Mouse (Mus musculus): ENCODE data around the gene Triml2.

Gene Triml2

DNA sequence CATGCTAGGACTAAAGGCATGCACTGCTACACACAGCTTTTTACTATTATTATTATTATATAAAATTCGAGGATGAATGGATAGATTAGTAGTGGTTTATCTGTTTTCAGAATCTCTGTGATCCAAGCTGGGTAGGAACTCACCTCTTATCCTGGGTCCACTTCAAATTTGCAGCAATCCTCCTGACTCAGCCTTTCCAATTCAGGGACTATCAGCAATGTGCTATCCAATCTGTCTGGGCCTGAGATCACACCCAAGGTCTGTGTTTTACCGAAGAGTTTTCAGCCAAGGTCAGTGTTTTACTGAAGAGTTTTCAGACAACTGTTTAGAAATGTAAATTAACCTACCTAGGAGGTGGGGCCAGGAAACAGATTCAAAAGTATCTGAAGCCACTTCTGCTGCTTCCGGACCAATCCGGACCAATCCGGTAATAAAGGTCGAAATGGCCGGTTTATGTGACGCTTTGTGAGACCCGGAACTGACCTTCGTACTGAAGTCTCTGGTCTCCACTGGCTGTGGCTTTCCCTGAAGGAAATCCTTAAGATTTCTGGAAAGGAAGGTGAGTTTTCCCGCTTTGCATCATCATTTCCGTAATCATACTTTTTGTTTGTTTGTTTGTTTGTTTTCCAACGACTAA is at the start of gene Triml2:
Gene Triml2, plus strand, starts transcription at position 488 of the 637 bp plus-strand sequence.
- CTCF ChIA-PET, result no interaction called here

DNA sequence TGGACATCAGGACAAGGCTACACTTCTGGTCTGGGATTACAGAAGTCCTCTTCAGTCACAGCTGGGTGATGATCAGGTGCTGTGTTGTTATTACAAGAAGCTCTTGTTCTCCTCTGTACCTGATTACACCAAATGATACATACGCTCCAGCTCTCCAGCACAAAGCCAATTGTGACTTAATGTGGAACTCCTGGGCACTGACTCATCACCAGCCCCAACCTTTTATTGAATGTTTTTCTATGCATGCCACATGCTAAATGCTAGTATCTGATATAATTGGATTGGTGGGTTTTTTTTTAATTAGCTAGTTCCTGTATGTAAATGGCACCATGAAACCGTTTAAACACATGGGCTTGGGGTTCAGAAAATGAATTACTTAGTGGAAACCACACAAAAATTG is 39.0 kb upstream of the Triml2 start, which contains the start of gene Triml1:
Gene Triml1, minus strand, starts transcription at position 101 of the 400 bp plus-strand sequence.
- CTCF ChIA-PET, result no interaction called here

DNA sequence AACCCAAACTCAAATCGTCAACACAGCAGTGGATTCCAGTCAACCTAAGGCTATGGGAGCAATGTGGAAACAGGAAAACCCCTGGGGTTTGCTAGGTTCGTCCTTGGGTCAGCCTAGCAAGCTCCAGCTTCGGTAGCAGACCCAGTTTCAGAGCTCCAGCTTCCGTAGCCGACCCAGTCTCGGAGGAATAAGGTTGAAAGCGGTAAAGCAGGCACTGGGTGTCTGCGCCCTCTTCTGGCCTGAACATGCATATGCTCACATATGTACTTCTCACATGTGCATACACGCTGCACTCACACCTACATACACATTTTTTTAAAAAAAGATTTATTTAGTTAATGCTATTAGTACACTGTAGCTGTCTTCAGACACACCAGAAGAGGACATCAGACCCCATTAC is 31.0 kb upstream of the Triml2 start:
- CTCF ChIA-PET, result no interaction called here

DNA sequence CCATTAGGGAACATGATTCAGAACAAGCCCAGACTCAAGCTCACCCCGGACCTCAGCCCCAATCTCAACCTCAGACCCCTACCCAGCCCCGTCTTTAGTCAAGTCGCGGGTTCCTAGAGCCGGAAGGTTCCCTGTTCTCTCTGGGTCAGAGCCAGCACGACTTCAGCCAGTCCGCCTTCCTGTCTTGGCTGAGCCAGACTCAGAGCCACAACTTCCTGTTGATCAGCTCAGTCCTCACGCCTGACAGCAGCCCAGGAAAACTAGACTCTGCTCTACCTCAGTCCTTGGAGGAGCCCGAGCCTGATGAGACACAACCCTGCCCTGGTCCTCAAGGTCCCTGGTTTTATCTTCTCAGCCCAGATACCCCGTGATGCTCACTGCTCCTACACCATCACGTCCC is 17.1 kb upstream of the Triml2 start:
- CTCF ChIA-PET, result no interaction called here

DNA sequence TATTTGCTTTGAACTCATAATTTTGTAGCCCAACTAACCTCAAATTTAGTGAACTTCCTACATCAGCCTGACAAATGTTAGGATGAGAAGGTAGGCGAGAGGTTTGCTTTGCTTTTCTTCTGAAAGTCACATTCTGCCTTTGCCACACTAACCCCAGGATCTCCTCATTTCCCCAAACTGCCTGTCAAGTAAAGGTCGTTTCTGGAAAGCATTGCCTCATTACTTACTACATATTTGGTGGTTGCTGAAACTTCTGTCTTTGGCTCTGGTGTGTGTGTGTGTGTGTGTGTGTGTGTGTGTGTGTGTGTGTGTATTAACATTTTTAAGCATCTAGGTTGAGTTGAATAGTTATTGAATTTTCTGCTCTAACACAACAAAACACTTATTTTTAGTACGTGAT is 15.9 kb upstream of the Triml2 start:
- CTCF ChIA-PET, result no interaction called here

DNA sequence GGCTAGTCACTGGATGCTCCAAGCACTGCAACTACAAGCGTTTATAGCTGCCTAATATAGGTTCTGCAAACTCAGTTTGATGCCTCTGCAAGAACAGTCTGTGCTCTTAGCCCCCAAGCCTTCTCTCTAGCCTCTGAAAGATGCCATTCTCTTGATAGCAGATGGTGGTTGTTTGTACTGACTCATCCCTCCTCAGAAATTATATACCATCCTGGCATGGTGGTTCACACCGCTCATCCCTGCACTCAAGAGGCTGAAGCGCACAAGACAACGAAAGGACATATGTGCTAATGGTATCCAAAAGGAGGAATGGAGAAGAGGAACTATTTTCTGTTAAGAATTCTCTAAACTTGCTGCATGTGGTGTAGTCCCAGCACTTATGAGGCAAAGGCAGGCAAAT is 12.3 kb upstream of the Triml2 start:
- CTCF ChIA-PET, result no interaction called here

DNA sequence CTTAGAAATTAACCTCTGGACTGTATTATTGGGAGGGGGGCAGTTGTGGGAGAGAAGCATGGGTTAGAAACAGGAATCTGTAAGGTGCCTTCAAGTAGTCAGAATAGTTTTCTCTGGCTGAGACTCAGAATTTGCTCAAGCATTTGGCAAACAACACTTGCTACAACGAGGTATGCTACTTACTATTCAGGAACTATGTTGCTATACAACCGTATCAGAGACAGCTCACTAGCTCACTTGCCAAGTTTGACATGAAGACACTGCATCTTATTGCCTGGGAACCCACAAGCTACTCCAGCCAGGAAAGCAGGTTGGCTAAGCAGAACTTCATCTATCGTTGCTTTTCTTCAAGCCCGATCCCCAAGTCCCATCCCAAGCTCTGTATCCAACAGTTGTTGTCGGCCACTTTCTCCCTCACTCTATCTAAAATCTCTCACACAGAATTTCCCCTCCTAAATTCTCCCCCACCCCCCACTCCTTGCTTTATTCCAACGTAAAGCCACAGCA is 11.0 kb upstream of the Triml2 start:
- CTCF ChIA-PET, result no interaction called here

DNA sequence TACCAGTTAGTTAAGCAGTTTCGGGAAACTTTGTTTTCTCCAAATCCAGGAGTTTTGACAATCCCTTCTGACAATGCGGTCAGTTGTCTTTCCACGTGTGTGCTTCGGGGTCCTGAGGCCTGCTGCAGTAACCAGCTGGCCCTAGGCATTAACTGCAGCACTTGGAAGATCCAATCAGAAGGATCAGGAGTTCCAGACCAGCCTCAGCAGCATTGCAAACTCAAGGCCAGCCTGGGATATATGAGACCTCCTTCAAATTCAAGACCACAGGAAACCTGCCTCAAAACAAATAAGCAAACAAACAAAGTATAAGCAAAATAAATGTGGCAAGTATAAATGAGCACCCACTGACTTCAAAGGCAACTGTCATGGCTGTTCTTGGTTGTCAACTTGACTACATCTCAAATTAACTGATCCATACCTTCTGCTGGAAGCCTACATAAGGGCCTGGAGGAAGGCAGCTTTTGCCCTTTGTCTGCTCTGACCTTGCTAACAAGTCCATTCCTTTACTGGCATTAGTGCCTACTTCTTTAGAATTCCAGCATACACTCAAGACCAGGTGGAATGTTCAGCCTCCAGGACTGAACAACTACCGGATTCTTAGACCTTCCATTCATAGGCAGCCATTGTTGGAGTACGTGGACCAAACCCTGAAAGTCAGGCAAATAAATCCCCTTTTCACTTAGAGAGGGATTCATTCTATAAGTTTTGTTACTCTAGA is 3.4 kb upstream of the Triml2 start:
- CTCF ChIA-PET, result no interaction called here

DNA sequence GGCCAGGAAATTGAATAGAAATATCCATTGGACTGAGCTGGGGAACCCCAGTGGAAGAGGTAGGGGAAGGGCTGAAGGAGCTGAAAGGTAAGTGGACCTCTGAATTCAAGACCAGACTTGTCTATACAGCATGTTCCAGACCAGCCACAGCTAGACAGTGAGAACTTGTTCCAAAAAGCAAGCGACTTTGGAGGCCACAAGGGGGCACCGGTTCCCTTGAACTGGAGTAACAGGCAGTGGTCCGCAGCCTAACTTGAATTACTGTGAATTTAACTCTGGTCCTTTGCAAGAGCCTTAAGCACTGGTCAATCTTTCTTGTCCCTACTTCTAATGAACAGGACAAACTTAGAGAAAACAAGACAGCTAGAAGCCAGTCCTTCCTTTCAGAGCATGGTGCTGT is 2.1 kb upstream of the Triml2 start:
- CTCF ChIA-PET, result no interaction called here

DNA sequence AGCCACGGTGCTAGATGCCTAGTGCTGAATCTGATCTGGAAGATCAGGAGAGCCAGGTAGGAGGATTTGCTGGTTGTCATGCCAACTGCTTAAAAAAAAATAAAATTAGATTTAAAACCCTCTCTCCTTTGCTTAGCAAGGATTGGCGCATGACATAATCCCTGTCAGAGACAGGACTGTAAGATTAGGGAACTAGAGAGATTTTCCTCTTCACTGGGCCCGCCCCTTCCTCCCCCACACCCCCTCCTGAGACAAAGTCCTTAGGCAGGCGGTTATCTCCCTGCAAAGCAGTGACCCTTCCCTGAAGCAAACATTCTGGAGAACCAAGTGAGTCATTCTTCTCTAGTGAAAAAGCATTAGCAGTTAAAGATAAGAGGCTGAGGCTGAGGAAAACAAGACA is 1.2 kb upstream of the Triml2 start:
- CTCF ChIA-PET, result no interaction called here

DNA sequence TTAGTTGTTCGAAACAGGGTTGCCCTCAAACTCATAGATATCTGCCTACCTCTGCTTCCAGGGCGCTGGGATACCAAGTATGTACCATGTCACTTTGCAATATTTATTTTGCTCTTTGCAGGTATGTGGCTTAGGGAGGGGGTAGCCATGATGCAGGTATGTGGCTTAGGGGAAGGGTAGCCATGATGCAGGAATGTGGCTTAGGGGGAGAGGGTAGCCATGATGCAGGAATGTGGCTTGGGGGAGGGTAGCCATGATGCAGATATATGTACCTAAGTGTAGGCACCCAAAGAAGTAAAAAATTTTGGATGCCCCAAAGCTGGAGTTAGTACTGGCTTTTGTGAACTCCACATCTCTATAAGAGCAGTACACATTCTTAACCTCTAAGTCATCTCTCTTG is 1.9 kb downstream of the Triml2 start:
- CTCF ChIA-PET, result interaction anchor here (0.9 kb wide), 1 partner anchor 106 kb away, joined by 3 read pairs; no protein-coding TSS in a partner anchor

DNA sequence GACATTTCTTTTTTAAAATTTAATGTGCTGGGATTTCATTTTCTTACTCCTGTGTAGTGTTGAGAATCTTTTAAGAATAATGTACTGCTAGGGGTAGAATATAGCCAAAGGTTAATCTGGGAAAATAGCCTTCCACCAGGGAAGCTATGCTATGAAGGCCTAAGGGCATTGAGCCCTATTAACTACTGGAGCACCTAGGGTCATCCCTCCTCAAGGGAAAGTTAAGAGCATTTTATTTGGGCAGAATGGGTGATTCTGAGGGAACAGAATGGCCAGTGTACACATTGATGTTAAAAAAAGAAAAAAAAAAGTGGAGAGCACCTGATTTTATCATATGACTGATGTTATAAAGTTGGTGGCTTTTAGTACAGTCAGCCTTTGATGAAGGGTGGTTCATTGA is 35.2 kb downstream of the Triml2 start:
- CTCF ChIA-PET, result no interaction called here

DNA sequence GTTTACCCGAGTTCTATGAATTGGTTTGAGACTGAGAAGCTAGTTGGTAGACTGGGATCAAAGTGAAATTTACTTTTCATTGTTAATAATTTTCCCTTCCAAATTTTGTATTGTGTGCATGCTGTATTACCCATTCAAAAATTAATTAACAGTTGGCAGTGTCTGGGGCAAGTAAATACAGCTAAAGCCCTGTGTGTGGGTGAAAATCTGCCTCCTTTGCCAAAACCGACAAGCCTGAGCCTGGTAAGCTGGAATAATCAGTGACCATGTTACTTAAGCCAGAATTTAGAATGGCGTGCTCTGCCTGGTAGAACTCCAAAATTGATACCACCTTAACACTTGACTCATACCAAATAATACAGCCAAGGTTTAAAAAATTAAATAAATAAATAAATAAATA is 63.0 kb downstream of the Triml2 start:
- CTCF ChIA-PET, result no interaction called here

Measured in spleen, embryonic (tissue).